Mouse (Mus musculus) adrenal gland, adult (tissue): Measurements from ENCODE around the gene Fn1.

ENCODE experiments used
- DNase-seq, 2 experiments: peaks; one replicate each; pipeline ENCODE4 v3.0.0; 2022 to 2023; ENCODE audit warnings: low spot score in 1 of 2; ENCODE audit not compliant: inconsistent age in 2 of 2

The Fn1 gene

DNA sequence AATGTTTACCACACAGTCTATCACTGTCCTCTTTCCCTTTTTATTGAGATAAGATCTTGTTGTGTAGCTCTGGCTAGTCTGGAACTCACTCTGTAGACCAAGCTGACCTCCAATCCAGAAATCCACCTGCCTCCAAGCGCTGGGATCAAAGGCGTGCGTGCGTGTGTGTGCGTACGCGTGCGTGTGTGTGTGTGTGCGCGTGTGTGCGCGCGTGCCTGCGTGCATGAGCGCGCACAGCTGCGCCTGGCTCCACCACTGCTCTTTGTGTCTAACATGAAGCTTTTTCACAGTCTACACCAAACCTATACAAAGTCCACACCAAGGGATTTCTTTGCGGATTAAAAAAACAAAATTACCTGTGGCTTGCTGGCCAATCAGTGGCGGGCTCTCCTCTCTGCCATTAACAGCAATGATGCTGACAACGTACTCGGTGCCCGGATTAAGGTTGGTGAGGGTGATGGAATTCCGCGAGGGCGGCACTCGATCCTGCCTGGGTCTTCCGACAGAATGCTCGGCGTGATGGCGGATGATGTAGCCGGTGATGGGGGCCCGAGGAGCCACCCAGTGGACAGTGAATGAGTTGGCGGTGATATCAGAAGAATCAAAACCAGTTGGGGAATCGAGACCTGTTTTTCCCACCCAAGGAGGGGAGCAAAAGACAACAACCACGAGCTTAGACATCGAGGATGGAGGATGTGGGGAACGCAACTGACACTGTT is 43.8 kb downstream of the Fn1 start:
- DNase-seq, result no peak

GRCm38 (mm10) chr1:71606600-71607325 is 46.2 kb downstream of the Fn1 start:
- no peak for DNase-seq

DNA sequence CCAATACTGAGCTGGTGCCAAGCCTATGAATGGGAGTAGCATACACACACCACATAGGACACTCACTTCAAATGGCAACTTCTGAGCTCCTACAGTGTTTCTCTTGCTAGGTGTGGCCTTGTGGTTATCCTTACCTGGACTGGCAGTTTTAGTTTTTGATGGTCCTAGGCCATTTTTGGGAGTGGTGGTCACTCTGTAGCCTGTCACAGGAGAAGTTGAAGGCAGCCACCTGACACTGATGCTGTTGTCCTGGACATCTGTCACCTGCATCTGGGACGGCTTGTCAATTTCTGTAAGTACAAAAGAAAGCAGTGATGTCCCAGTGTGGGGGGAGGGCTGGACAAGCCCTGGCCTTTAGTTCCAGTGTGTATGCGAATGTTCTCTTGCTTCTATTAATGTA is 47.2 kb downstream of the Fn1 start:
- DNase-seq, result no peak

DNA sequence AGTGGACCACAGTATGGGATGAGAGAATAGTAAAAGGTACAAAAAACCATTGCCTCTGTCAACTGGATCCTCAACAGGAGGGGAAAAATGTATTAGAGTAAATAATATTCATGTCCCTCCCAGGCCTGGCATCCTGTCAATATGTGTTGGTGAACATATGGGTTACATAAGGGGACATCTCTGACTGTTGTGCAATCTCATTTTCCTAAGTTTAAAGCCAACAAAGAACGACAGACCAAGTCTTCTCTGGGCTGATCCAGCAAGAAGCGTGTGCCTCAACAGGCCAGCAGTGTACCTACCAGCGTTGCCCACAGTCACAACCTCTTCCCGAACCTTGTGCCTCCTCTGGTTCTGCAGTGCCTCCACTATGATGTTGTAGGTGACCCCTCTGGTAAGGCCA is 57.6 kb downstream of the Fn1 start:
- no peak for DNase-seq

GRCm38 (mm10) chr1:71594268-71594667 is 58.7 kb downstream of the Fn1 start:
- no peak for DNase-seq

- DNase-seq, result no peak
Observed at GRCm38 (mm10) chr1:71593184-71593583, 59.8 kb downstream of the Fn1 start.

DNA sequence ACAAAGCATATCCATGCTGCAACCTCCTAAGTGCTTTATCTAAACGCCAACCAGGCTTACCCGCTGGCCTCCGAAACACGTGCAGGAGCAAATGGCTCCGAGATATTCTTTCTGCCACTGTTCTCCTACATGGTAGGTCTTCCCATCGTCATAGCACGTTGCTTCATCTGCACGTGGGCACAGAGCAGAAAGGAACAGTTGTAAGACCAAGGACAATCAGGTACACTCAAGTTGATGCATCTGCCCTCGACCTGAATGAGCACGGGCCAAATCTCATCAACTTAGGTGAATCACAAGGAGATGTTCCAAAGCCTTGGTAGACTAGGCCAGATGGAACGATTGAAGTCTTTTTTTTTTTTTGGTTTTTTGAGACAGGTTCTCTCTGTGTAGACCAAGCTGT is 63.0 kb downstream of the Fn1 start:
- DNase-seq, result no peak

- no peak for DNase-seq
Observed at GRCm38 (mm10) chr1:71586658-71587057, 66.3 kb downstream of the Fn1 start.

- DNase-seq, result no peak
Observed at GRCm38 (mm10) chr1:71583900-71584299, 69.1 kb downstream of the Fn1 start.

GRCm38 (mm10) chr1:71583302-71583701 is 69.7 kb downstream of the Fn1 start:
- no peak for DNase-seq

- DNase-seq, result no peak
Observed at GRCm38 (mm10) chr1:71580408-71580807, 72.6 kb downstream of the Fn1 start.

DNA sequence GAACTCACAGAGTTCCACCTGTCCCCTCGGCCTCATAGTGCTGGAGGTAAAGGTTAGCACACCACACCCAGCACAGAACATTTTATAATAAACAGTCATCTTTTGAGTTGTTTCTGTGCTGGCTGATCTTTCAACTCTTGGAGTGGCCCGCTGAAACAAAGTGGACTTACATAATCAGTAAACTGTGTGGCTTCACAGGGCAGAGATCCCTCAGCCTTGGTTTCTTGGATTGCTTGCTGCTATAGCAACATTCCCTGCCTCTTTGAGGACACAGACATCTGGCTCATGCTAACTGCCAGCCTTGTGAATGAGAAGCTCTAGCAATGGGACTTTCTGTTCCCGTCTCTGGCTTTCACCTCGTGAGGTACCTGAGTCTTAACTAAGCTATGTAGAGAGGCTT is 73.5 kb downstream of the Fn1 start:
- peak; percentile 67 to 84 for DNase-seq

- no peak for DNase-seq
Observed at GRCm38 (mm10) chr1:71576837-71577236, 76.2 kb downstream of the Fn1 start.

DNA sequence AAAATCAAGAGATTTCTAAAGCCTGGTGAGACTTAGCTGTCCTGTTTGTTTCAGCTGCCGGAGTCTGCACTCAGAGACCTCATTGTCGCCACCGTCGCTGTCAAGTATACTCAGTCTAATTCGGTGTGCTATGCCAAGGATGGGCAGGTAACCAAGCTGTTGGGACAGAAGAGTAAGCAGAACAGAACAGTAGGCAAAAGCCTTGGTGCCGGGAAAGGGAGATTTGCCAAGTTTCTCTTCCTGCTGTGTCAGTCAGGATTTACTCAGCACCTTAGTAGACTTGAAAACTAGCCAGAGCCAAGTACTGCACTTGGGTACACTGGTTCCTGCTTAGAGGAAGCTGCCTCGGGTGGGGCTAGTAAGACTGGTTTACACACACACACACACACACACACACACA is 77.0 kb downstream of the Fn1 start:
- peak; percentile 21 to 76 for DNase-seq

- DNase-seq, result no peak
Observed at GRCm38 (mm10) chr1:71570116-71570515, 82.9 kb downstream of the Fn1 start.

GRCm38 (mm10) chr1:71567884-71568605 is 85.0 kb downstream of the Fn1 start:
- no peak for DNase-seq

GRCm38 (mm10) chr1:71564291-71564690 is 88.7 kb downstream of the Fn1 start:
- no peak for DNase-seq

GRCm38 (mm10) chr1:71560626-71561025 is 92.4 kb downstream of the Fn1 start:
- no peak for DNase-seq

- DNase-seq, result peak; percentile 94 to 97
Observed at GRCm38 (mm10) chr1:71556688-71557612, 96.0 kb downstream of the Fn1 start, which contains the start of gene Atic. Gene Atic, plus strand, starts transcription at chr1:71557150.

GRCm38 (mm10) chr1:71550626-71551195 is 102.3 kb downstream of the Fn1 start:
- no peak for DNase-seq
